Mouse (Mus musculus) liver, embryonic 11.5 days (tissue): ENCODE measurements around the gene Wnk4. TPM values are rescaled to one million over a fixed set of nuclear protein-coding genes. Genes with fewer than 3 reads are reported as not detected.
A peak's percentile ranks its signal among the peaks of the same experiment; 100 is the strongest.

Source experiments
- ATAC-seq: fragments of 200-750 bp; cut with Nextera tagmentation; replicated peaks from 2 replicates; pipeline ENCODE4 v1.8.0; 2017; ENCODE audit warnings: moderate number of reproducible peaks, mild to moderate bottlenecking, moderate TSS enrichment, moderate library complexity; ENCODE audit not compliant: low FRiP score
- DNase-seq: peaks from one replicate; pipeline ENCODE4 v3.0.0-alpha.2; 2017; ENCODE audit warnings: low spot score
- H3K27ac ChIP-seq: fragments of 300-500 bp; sonication (generic); 2 replicates; pipeline ENCODE4 v1.5.1; 2014; ENCODE audit warnings: mild to moderate bottlenecking, low read depth, low read length, control low read depth
- H3K27me3 ChIP-seq: fragments of 300-500 bp; sonication (generic); replicated peaks from 2 replicates; pipeline ENCODE4 v1.6.1; 2014; ENCODE audit warnings: low read length, mixed read lengths; ENCODE audit not compliant: control insufficient read depth, insufficient read depth
- H3K36me3 ChIP-seq: fragments of 300-500 bp; sonication (generic); 2 replicates; pipeline ENCODE4 v1.6.1; 2014; ENCODE audit warnings: mild to moderate bottlenecking, low read length, moderate library complexity, mixed read lengths; ENCODE audit not compliant: control insufficient read depth, insufficient read depth
- H3K4me1 ChIP-seq: fragments of 300-500 bp; sonication (generic); replicated peaks from 2 replicates; pipeline ENCODE4 v1.6.1; 2014; ENCODE audit warnings: low read length, mixed read lengths; ENCODE audit not compliant: control insufficient read depth, insufficient read depth
- H3K4me2 ChIP-seq: fragments of 300-500 bp; sonication (generic); 2 replicates; pipeline ENCODE4 v1.6.1; 2014; ENCODE audit warnings: mild to moderate bottlenecking, control low read depth, moderate library complexity
- H3K4me3 ChIP-seq: fragments of 300-500 bp; sonication (generic); 2 replicates; pipeline ENCODE4 v1.5.1; 2014; ENCODE audit warnings: low read depth, low read length, control low read depth
- H3K9ac ChIP-seq: fragments of 300-500 bp; sonication (generic); 2 replicates; pipeline ENCODE4 v1.6.1; 2014; ENCODE audit warnings: low read depth, low read length, control low read depth
- H3K9me3 ChIP-seq: fragments of 300-500 bp; sonication (generic); 2 replicates; pipeline ENCODE4 v1.6.1; 2016; ENCODE audit warnings: low read length, inconsistent platforms, mixed read lengths; ENCODE audit not compliant: control insufficient read depth
- WGBS: fragments of 180-500 bp; shearing (Covaris S2); extraction: QIAGEN DNeasy Blood & Tissue Kit; methylation state at CpG from one replicate; pipeline ENCODE4 v1.1.7; 2014; 5-methylcytosine and 5-hydroxymethylcytosine counted together
- polyA plus RNA-seq: library from polyadenylated mRNA; unstranded; fragments of >200 nt; fragmentation: Nextera tagmentation; extraction: Ambion mirVana; gene quantifications from 2 replicates; pipeline ENCODE4 v1.2.1, GENCODE M21; 2014

Gene Wnk4
- polyA plus RNA-seq, 1 experiment from 2014 or later: 19.7 TPM

GRCm38 (mm10) chr11:101226065-101226701, 34.2 kb upstream of the Wnk4 start, which contains the start of gene Ezh1:
Gene Ezh1, minus strand, starts transcription at chr11:101226463.
- H3K36me3 ChIP-seq: no peaks in the 10 kb centered on the region
- H3K4me2 ChIP-seq: peak within 1 kb of the TSS; percentile 96
- H3K4me1 ChIP-seq: peaks cover 19% of the 10 kb centered on the region
- peak; percentile 88 for DNase-seq
- under 1% methylated on average over 52 of the region's 56 CpGs for WGBS
- ATAC-seq: peak; percentile 92
- H3K27ac ChIP-seq: peak within 1 kb of the TSS; percentile 62
- H3K27me3 ChIP-seq: peaks cover 21% of the 10 kb centered on the region
- peak within 1 kb of the TSS; percentile 90 for H3K9ac ChIP-seq
- peak within 1 kb of the TSS; percentile 95 for H3K4me3 ChIP-seq
- no peaks in the 10 kb centered on the region for H3K9me3 ChIP-seq

GRCm38 (mm10) chr11:101229361-101229900, 30.9 kb upstream of the Wnk4 start:
- Histone ChIP-seq H3K36me3 (no peaks in the 10 kb centered on the region), H3K4me3 (no peak overlapping the region), H3K4me2 (no peak overlapping the region), H3K9me3 (no peaks in the 10 kb centered on the region), H3K4me1 (peaks cover 27% of the 10 kb centered on the region), H3K9ac (no peak overlapping the region), H3K27me3 (peaks cover 30% of the 10 kb centered on the region), H3K27ac (no peak overlapping the region)
- ATAC-seq (no peak), DNase-seq (no peak)
- 29% methylated on average over 8 of the region's 8 CpGs for WGBS

- Histone ChIP-seq H3K4me1 (peaks cover 27% of the 10 kb centered on the region), H3K9me3 (no peaks in the 10 kb centered on the region), H3K4me2 (no peak overlapping the region), H3K27me3 (peaks cover 30% of the 10 kb centered on the region), H3K27ac (peak overlapping the region; percentile 78), H3K36me3 (no peaks in the 10 kb centered on the region), H3K9ac (no peak overlapping the region), H3K4me3 (no peak overlapping the region)
- 32% methylated on average over 2 of the region's 2 CpGs for whole genome bisulfite sequencing
- ATAC-seq: no peak
- no peak for DNase-seq
These were observed 30.3 kb upstream of the Wnk4 start for GRCm38 (mm10) chr11:101230061-101230511.

GRCm38 (mm10) chr11:101230526-101230925, 29.8 kb upstream of the Wnk4 start:
- Histone ChIP-seq H3K36me3 (no peaks in the 10 kb centered on the region), H3K27me3 (peaks cover 30% of the 10 kb centered on the region), H3K4me2 (peak overlapping the region; percentile 18), H3K27ac (peak overlapping the region; percentile 78), H3K4me3 (no peak overlapping the region), H3K4me1 (peaks cover 23% of the 10 kb centered on the region), H3K9me3 (no peaks in the 10 kb centered on the region), H3K9ac (peak overlapping the region; percentile 30)
- ATAC-seq (no peak), DNase-seq (no peak)
- 31% methylated on average over 5 of the region's 5 CpGs for WGBS

- H3K9me3 ChIP-seq: no peaks in the 10 kb centered on the region
- peaks cover 30% of the 10 kb centered on the region for H3K27me3 ChIP-seq
- no peak overlapping the region; the same call in 1 of the 2 replicates for H3K4me3 ChIP-seq
- 9% methylated on average over 18 of the region's 18 CpGs for WGBS
- ATAC-seq: no peak
- DNase-seq: no peak
- H3K36me3 ChIP-seq: no peaks in the 10 kb centered on the region
- peaks cover 23% of the 10 kb centered on the region for H3K4me1 ChIP-seq
- H3K9ac ChIP-seq: peak overlapping the region; percentile 30
- peak overlapping the region; percentile 78 for H3K27ac ChIP-seq
- H3K4me2 ChIP-seq: peak overlapping the region; percentile 18
These were observed 29.1 kb upstream of the Wnk4 start for GRCm38 (mm10) chr11:101230991-101231871.

GRCm38 (mm10) chr11:101232010-101232839, 28.1 kb upstream of the Wnk4 start:
- peaks cover 30% of the 10 kb centered on the region for H3K27me3 ChIP-seq
- H3K4me1 ChIP-seq: peaks cover 23% of the 10 kb centered on the region
- no peak overlapping the region for H3K4me3 ChIP-seq

GRCm38 (mm10) chr11:101233240-101233639, 27.1 kb upstream of the Wnk4 start:
- Histone ChIP-seq H3K4me2 (no peak overlapping the region), H3K27ac (no peak overlapping the region), H3K4me3 (no peak overlapping the region), H3K9ac (no peak overlapping the region), H3K27me3 (peaks cover 26% of the 10 kb centered on the region), H3K4me1 (peaks cover 23% of the 10 kb centered on the region), H3K9me3 (no peaks in the 10 kb centered on the region), H3K36me3 (no peaks in the 10 kb centered on the region)
- DNase-seq (no peak), ATAC-seq (no peak)
- 58% methylated on average over 1 of the region's 1 CpGs for WGBS

More at GRCm38 (mm10) chr11:101232010-101232839, 28.1 kb upstream of the Wnk4 start:
- peak overlapping the region; percentile 78 for H3K27ac ChIP-seq
- DNase-seq (peak; percentile 39), ATAC-seq (peak; percentile 62)
- H3K4me2 ChIP-seq: peak overlapping the region; percentile 18
- no peak overlapping the region for H3K9ac ChIP-seq
- H3K9me3 ChIP-seq: no peaks in the 10 kb centered on the region
- WGBS: 28% methylated on average over 6 of the region's 6 CpGs
- no peaks in the 10 kb centered on the region for H3K36me3 ChIP-seq

GRCm38 (mm10) chr11:101234124-101234523, 26.2 kb upstream of the Wnk4 start:
- Histone ChIP-seq H3K4me3 (no peak overlapping the region), H3K9ac (no peak overlapping the region), H3K4me1 (peaks cover 23% of the 10 kb centered on the region), H3K9me3 (no peaks in the 10 kb centered on the region), H3K4me2 (no peak overlapping the region), H3K36me3 (no peaks in the 10 kb centered on the region), H3K27me3 (peaks cover 24% of the 10 kb centered on the region), H3K27ac (no peak overlapping the region)
- no peak for ATAC-seq
- DNase-seq: no peak
